Mouse (Mus musculus) lung, postnatal 0 days (tissue): ENCODE measurements at regions not wholly inside any gene's neighbourhood (a gene's known extent, or its start where the extent isn't known, plus 50 kb on each side); places are given as distances from the start of the nearest gene placed in this dataset.

Source experiments
- CTCF ChIP-seq: IDR thresholded peaks from 2 replicates; pipeline ENCODE4 v1.5.1; 2016; ENCODE audit warnings: antibody characterized with exemption, mild to moderate bottlenecking
- EP300 ChIP-seq: IDR thresholded peaks from 2 replicates; pipeline ENCODE4 v1.6.1; 2016; ENCODE audit warnings: antibody characterized with exemption, mild to moderate bottlenecking, control low read depth

GRCm38 (mm10) chr8:36005536-36005935 lies 239.9 kb downstream of the Gm19410 start:
- TF ChIP-seq CTCF (no peak), EP300 (no peak)
